Mouse (Mus musculus) liver, postnatal 0 days (tissue): ENCODE results near the gene Azi2.

ENCODE experiments used
- CTCF ChIP-seq: sonication (generic); IDR thresholded peaks from 2 replicates; pipeline ENCODE4 v1.5.1; 2016; ENCODE audit warnings: antibody characterized with exemption, low read depth
- EP300 ChIP-seq: IDR thresholded peaks from 2 replicates; pipeline ENCODE4 v1.6.1; 2016; ENCODE audit warnings: antibody characterized with exemption, low read depth, mild to moderate bottlenecking

DNA sequence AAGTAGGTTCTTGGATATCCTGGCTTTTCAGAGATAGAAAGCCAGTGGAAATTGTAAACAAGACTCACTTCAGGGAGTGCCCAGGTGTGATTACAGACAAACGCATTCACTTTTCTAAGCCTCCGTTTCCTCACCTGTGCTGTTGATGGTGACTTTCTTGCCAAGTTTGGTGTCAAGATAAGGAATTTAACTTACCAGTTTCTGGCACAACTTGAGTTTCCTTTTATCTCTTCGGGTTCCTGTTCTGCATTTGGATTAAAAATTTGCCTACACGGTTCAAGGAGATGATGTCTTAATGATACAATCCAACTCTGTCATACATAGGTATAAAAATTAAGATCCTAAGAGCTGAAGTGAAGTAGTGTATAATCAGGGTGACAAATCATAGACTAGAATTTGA is 2.4 kb downstream of the Azi2 start:
- TF ChIP-seq CTCF (no peak), EP300 (no peak)
